Mouse (Mus musculus): ENCODE measurements around the gene Lss. TPM values are rescaled to one million over a fixed set of nuclear protein-coding genes. Genes with fewer than 3 reads are reported as not detected.
A peak's percentile ranks its signal among the peaks of the same experiment; 100 is the strongest.

Lss gene
- total and polyA plus RNA-seq, 2 experiments from 2014 or later, result 33.5 to 68.1 TPM

DNA sequence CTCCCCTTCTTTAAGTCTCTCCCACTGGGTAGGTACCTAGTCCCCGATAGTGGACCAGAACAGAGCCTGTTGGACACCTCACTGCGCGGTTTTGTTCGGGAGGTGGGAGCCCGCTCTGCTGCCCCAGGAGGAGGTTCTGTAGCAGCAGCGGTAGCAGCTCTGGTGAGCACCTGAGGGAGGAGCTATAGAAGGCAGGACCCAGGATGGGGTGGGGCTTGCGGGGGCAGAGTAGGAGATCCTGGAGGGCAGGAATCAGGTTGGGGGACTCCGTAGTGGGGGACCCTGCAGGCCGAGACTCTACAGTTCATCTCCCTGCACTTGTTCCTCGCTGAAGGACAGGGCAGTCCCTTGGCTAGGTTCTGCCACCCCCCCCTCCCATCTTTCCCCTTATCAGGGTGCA lies 52.8 kb downstream of the Lss start:
- no peak overlapping the region for H3K9ac ChIP-seq (replicated peaks; ENCODE audit: low read length)
- ATAC-seq (no peak), DNase-seq (ENCODE audit: low spot score) (no peak)
- no peak overlapping the region for H3K27ac ChIP-seq
- no peaks in the 10 kb centered on the region for H3K9me3 ChIP-seq (ENCODE audit: low read length)
- no peaks in the 10 kb centered on the region for H3K4me1 ChIP-seq (ENCODE audit: insufficient read depth, low read length)
- no peak for TF ChIP-seq CTCF (IDR thresholded peaks at IDR 0.05; ENCODE audit: low read depth)
- peak overlapping the region; percentile 38 for H3K4me2 ChIP-seq (ENCODE audit: low read depth, low read length)
- H3K4me3 ChIP-seq (ENCODE audit: low read length), result peak overlapping the region; percentile 7; the same call in 1 of the 2 replicates
- H3K27me3 ChIP-seq (ENCODE audit: insufficient read depth, low read length), result no peaks in the 10 kb centered on the region
- no peaks in the 10 kb centered on the region for H3K36me3 ChIP-seq (ENCODE audit: insufficient read depth, low read length)
- 18% methylated on average over 10 of the region's 10 CpGs for WGBS

GRCm38 (mm10) chr10:76586190-76586589 lies 54.8 kb downstream of the Lss start:
- Histone ChIP-seq H3K27me3 (ENCODE audit: insufficient read depth, low read length) (no peaks in the 10 kb centered on the region), H3K4me1 (ENCODE audit: insufficient read depth, low read length) (no peaks in the 10 kb centered on the region), H3K4me3 (ENCODE audit: low read length) (no peak overlapping the region), H3K4me2 (ENCODE audit: low read depth, low read length) (no peak overlapping the region), H3K27ac (no peak overlapping the region), H3K9me3 (ENCODE audit: low read length) (no peaks in the 10 kb centered on the region), H3K9ac (replicated peaks; ENCODE audit: low read length) (no peak overlapping the region), H3K36me3 (ENCODE audit: insufficient read depth, low read length) (no peaks in the 10 kb centered on the region)
- TF ChIP-seq CTCF (IDR thresholded peaks at IDR 0.05; ENCODE audit: low read depth), result no peak
- DNase-seq (ENCODE audit: low spot score) (no peak), ATAC-seq (no peak)
- 26% methylated on average over 1 of the region's 1 CpGs for WGBS

DNA sequence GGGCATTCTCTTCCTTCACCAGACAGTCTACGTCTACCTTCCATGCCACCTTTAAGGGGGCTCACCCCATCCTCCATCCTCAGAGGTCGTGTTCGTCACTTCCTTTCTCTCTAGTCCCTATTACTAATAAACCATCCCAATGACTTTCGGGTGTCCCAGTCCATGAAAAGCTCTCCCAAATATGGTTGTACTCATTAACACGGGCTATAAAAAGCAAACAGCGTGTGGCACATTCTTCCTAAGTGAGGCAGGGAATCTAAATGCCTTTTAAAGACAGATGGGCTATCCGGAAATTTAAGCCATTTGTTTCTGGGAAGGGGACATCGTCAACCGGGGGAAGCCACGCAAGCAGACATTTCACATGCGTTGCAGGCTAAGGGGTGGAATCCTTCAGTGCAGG lies 58.8 kb downstream of the Lss start:
- 81% methylated on average over 11 of the region's 11 CpGs for WGBS
- Histone ChIP-seq H3K4me2 (ENCODE audit: low read depth, low read length) (no peak overlapping the region), H3K4me3 (ENCODE audit: low read length) (no peak overlapping the region), H3K9ac (replicated peaks; ENCODE audit: low read length) (no peak overlapping the region), H3K36me3 (ENCODE audit: insufficient read depth, low read length) (no peaks in the 10 kb centered on the region), H3K9me3 (ENCODE audit: low read length) (no peaks in the 10 kb centered on the region), H3K27ac (no peak overlapping the region), H3K27me3 (ENCODE audit: insufficient read depth, low read length) (no peaks in the 10 kb centered on the region), H3K4me1 (ENCODE audit: insufficient read depth, low read length) (no peaks in the 10 kb centered on the region)
- TF ChIP-seq CTCF (IDR thresholded peaks at IDR 0.05; ENCODE audit: low read depth), result no peak
- ATAC-seq (no peak), DNase-seq (ENCODE audit: low spot score) (no peak)

DNA sequence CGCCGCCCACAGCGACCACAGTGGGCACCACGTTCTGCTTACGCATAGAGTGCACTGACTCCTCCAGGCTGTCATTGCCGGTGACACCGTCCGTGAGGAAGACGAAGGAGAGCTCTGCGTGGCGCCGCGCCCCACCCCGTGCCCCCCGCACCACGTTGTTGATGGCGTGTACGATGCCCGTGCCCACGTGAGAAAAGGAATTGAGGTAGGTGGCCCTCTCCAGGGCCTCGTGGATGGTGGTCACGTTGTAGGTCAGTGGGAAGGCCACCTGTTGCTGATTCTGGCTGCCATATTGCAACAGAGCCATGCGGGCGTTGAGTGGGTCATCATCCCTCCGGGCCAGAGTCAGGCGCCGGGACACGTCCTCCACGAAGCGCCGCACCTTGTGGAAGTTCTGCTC lies 65.0 kb downstream of the Lss start:
- Histone ChIP-seq H3K27ac (no peak overlapping the region), H3K27me3 (ENCODE audit: insufficient read depth, low read length) (no peaks in the 10 kb centered on the region), H3K9ac (replicated peaks; ENCODE audit: low read length) (no peak overlapping the region), H3K36me3 (ENCODE audit: insufficient read depth, low read length) (no peaks in the 10 kb centered on the region), H3K9me3 (ENCODE audit: low read length) (no peaks in the 10 kb centered on the region), H3K4me3 (ENCODE audit: low read length) (no peak overlapping the region), H3K4me2 (ENCODE audit: low read depth, low read length) (no peak overlapping the region), H3K4me1 (ENCODE audit: insufficient read depth, low read length) (no peaks in the 10 kb centered on the region)
- no peak for DNase-seq (ENCODE audit: low spot score)
- 92% methylated on average over 31 of the region's 31 CpGs for WGBS
- no peak for ATAC-seq
- TF ChIP-seq CTCF (IDR thresholded peaks at IDR 0.05; ENCODE audit: low read depth), result no peak

- DNase-seq (ENCODE audit: low spot score), result no peak
- Histone ChIP-seq H3K27ac (no peak overlapping the region), H3K27me3 (ENCODE audit: insufficient read depth, low read length) (no peaks in the 10 kb centered on the region), H3K9me3 (ENCODE audit: low read length) (no peaks in the 10 kb centered on the region), H3K4me1 (ENCODE audit: insufficient read depth, low read length) (no peaks in the 10 kb centered on the region), H3K4me3 (ENCODE audit: low read length) (no peak overlapping the region), H3K36me3 (ENCODE audit: insufficient read depth, low read length) (no peaks in the 10 kb centered on the region), H3K4me2 (ENCODE audit: low read depth, low read length) (no peak overlapping the region), H3K9ac (replicated peaks; ENCODE audit: low read length) (no peak overlapping the region)
- TF ChIP-seq CTCF (IDR thresholded peaks at IDR 0.05; ENCODE audit: low read depth), result no peak
- no peak for ATAC-seq
- WGBS, result 71% methylated on average over 3 of the region's 3 CpGs
These were observed 71.3 kb downstream of the Lss start for GRCm38 (mm10) chr10:76602690-76603089.

Other genes starting within 250 kb of the Lss start
- 54.3 and 65.2 TPM in 2 replicates for gene Dip2a, start 186.3 kb upstream of the Lss start, total RNA-seq (2014; rRNA removed)
- 12.6 TPM in 2 replicates for gene Dip2a, start 186.3 kb upstream of the Lss start, polyA plus RNA-seq (2015; fragmentation: Nextera tagmentation; extraction: Ambion mirVana)
- gene AC141477.1, start 91.1 kb upstream of the Lss start, total RNA-seq (2014; rRNA removed), result not detected in 2 replicates
- gene AC141477.1, start 91.1 kb upstream of the Lss start, polyA plus RNA-seq (2015; fragmentation: Nextera tagmentation; extraction: Ambion mirVana), result not detected in 2 replicates
- 9.7 and 10.1 TPM in 2 replicates for gene Pcnt, start 88.8 kb upstream of the Lss start, total RNA-seq (2014; rRNA removed)
- gene Pcnt, start 88.8 kb upstream of the Lss start, polyA plus RNA-seq (2015; fragmentation: Nextera tagmentation; extraction: Ambion mirVana), result 4.8 and 5.4 TPM in 2 replicates
- not detected in 2 replicates for gene 2610028H24Rik, start 82.5 kb upstream of the Lss start, total RNA-seq (2014; rRNA removed)
- gene 2610028H24Rik, start 82.5 kb upstream of the Lss start, polyA plus RNA-seq (2015; fragmentation: Nextera tagmentation; extraction: Ambion mirVana), result not detected in 2 replicates
- 28.8 and 29.1 TPM in 2 replicates for gene Mcm3ap, start 62.7 kb upstream of the Lss start, total RNA-seq (2014; rRNA removed)
- gene Mcm3ap, start 62.7 kb upstream of the Lss start, polyA plus RNA-seq (2015; fragmentation: Nextera tagmentation; extraction: Ambion mirVana), result 49.0 and 55.7 TPM in 2 replicates
- 4.6 and 4.7 TPM in 2 replicates for gene Ybey, start 62.5 kb upstream of the Lss start, total RNA-seq (2014; rRNA removed)
- gene Ybey, start 62.5 kb upstream of the Lss start, polyA plus RNA-seq (2015; fragmentation: Nextera tagmentation; extraction: Ambion mirVana), result 4.1 and 4.2 TPM in 2 replicates
- not detected in 2 replicates for gene Spatc1l, start 30.7 kb downstream of the Lss start, total RNA-seq (2014; rRNA removed)
- not detected in 2 replicates for gene Spatc1l, start 30.7 kb downstream of the Lss start, polyA plus RNA-seq (2015; fragmentation: Nextera tagmentation; extraction: Ambion mirVana)
- 0.75 TPM in 1 of 2 replicates, not detected in the other for gene Ftcd, start 44.1 kb downstream of the Lss start, total RNA-seq (2014; rRNA removed)
- 0.14 TPM in 1 of 2 replicates, not detected in the other for gene Ftcd, start 44.1 kb downstream of the Lss start, polyA plus RNA-seq (2015; fragmentation: Nextera tagmentation; extraction: Ambion mirVana)
- gene Col6a2, start 92.0 kb downstream of the Lss start, total RNA-seq (2014; rRNA removed), result 30.3 and 37.8 TPM in 2 replicates
- gene Col6a2, start 92.0 kb downstream of the Lss start, polyA plus RNA-seq (2015; fragmentation: Nextera tagmentation; extraction: Ambion mirVana), result 20.3 and 22.2 TPM in 2 replicates
- gene Col6a1, start 194.6 kb downstream of the Lss start, total RNA-seq (2014; rRNA removed), result 33.5 and 39.0 TPM in 2 replicates
- 23.2 and 27.0 TPM in 2 replicates for gene Col6a1, start 194.6 kb downstream of the Lss start, polyA plus RNA-seq (2015; fragmentation: Nextera tagmentation; extraction: Ambion mirVana)

Measured in hindbrain, postnatal 0 days (tissue).